Mouse (Mus musculus) heart, embryonic 15.5 days (tissue): Measurements from ENCODE around the gene Ogfod3. TPM values are rescaled to one million over a fixed set of nuclear protein-coding genes. Genes with fewer than 3 reads are reported as not detected.
A peak's percentile ranks its signal among the peaks of the same experiment; 100 is the strongest.

Experiments
- ATAC-seq: fragments of 200-750 bp; cut with Nextera tagmentation; replicated peaks from 2 replicates; pipeline ENCODE4 v1.8.0; 2017; ENCODE audit warnings: low read depth, moderate TSS enrichment; ENCODE audit not compliant: insufficient number of reproducible peaks, insufficient read depth, low FRiP score
- H3K27ac ChIP-seq: fragments of 300-500 bp; sonication (generic); 2 replicates; pipeline ENCODE4 v1.5.1; 2015; ENCODE audit warnings: mild to moderate bottlenecking, inconsistent platforms
- H3K27me3 ChIP-seq: fragments of 300-500 bp; sonication (generic); 2 replicates; pipeline ENCODE4 v1.6.1; 2015; ENCODE audit warnings: inconsistent platforms
- H3K36me3 ChIP-seq: fragments of 300-500 bp; sonication (generic); 2 replicates; pipeline ENCODE4 v1.6.1; 2015; ENCODE audit warnings: mild to moderate bottlenecking, inconsistent platforms
- H3K4me1 ChIP-seq: fragments of 300-500 bp; sonication (generic); replicated peaks from 2 replicates; pipeline ENCODE4 v1.6.1; 2015; ENCODE audit warnings: inconsistent platforms
- H3K4me2 ChIP-seq: fragments of 300-500 bp; sonication (generic); 2 replicates; pipeline ENCODE4 v1.6.1; 2015; ENCODE audit warnings: inconsistent platforms, mild to moderate bottlenecking, moderate library complexity
- H3K4me3 ChIP-seq: fragments of 300-500 bp; sonication (generic); 2 replicates; pipeline ENCODE4 v1.5.1; 2015; ENCODE audit warnings: mild to moderate bottlenecking, inconsistent platforms
- H3K9ac ChIP-seq: fragments of 300-500 bp; sonication (generic); 2 replicates; pipeline ENCODE4 v1.6.1; 2015; ENCODE audit warnings: mild to moderate bottlenecking, inconsistent platforms
- H3K9me3 ChIP-seq: fragments of 300-500 bp; sonication (generic); replicated peaks from 2 replicates; pipeline ENCODE4 v1.6.1; 2016; ENCODE audit warnings: inconsistent platforms
- WGBS: fragments of 180-500 bp; shearing (Covaris S2); methylation state at CpG from one replicate; pipeline ENCODE4 v1.1.7; 2015; ENCODE audit warnings: mixed read lengths; 5-methylcytosine and 5-hydroxymethylcytosine counted together
- polyA plus RNA-seq: library from polyadenylated mRNA; unstranded; fragments of >200 nt; fragmentation: Nextera tagmentation; extraction: Ambion mirVana; gene quantifications from 2 replicates; pipeline ENCODE4 v1.2.1, GENCODE M21; 2015

Gene Ogfod3
- polyA plus RNA-seq, 1 experiment from 2014 or later, result 26.4 TPM

- Histone ChIP-seq H3K27ac (no peak overlapping the region), H3K9me3 (no peaks in the 10 kb centered on the region), H3K9ac (no peak overlapping the region), H3K4me2 (no peak overlapping the region), H3K4me1 (no peaks in the 10 kb centered on the region), H3K4me3 (no peak overlapping the region), H3K27me3 (no peaks in the 10 kb centered on the region), H3K36me3 (no peaks in the 10 kb centered on the region)
- no peak for ATAC-seq
- WGBS, result 72% methylated on average over 3 of the region's 3 CpGs
Observed at GRCm38 (mm10) chr11:121193415-121193814, 11.1 kb downstream of the Ogfod3 start.

GRCm38 (mm10) chr11:121192742-121193141, 11.8 kb downstream of the Ogfod3 start:
- H3K27ac ChIP-seq, result no peak overlapping the region
- no peak for ATAC-seq
- no peaks in the 10 kb centered on the region for H3K36me3 ChIP-seq
- H3K4me3 ChIP-seq, result no peak overlapping the region
- H3K9ac ChIP-seq, result no peak overlapping the region
- no peaks in the 10 kb centered on the region for H3K9me3 ChIP-seq
- H3K4me2 ChIP-seq, result no peak overlapping the region
- H3K27me3 ChIP-seq, result no peaks in the 10 kb centered on the region
- WGBS, result 69% methylated on average over 2 of the region's 2 CpGs
- no peaks in the 10 kb centered on the region for H3K4me1 ChIP-seq

GRCm38 (mm10) chr11:121189681-121190080, 14.8 kb downstream of the Ogfod3 start:
- Histone ChIP-seq H3K36me3 (no peaks in the 10 kb centered on the region), H3K9ac (no peak overlapping the region), H3K27ac (no peak overlapping the region), H3K4me1 (no peaks in the 10 kb centered on the region), H3K27me3 (no peaks in the 10 kb centered on the region), H3K4me3 (no peak overlapping the region), H3K9me3 (no peaks in the 10 kb centered on the region), H3K4me2 (no peak overlapping the region)
- ATAC-seq, result no peak
- WGBS, result 63% methylated on average over 3 of the region's 3 CpGs

DNA sequence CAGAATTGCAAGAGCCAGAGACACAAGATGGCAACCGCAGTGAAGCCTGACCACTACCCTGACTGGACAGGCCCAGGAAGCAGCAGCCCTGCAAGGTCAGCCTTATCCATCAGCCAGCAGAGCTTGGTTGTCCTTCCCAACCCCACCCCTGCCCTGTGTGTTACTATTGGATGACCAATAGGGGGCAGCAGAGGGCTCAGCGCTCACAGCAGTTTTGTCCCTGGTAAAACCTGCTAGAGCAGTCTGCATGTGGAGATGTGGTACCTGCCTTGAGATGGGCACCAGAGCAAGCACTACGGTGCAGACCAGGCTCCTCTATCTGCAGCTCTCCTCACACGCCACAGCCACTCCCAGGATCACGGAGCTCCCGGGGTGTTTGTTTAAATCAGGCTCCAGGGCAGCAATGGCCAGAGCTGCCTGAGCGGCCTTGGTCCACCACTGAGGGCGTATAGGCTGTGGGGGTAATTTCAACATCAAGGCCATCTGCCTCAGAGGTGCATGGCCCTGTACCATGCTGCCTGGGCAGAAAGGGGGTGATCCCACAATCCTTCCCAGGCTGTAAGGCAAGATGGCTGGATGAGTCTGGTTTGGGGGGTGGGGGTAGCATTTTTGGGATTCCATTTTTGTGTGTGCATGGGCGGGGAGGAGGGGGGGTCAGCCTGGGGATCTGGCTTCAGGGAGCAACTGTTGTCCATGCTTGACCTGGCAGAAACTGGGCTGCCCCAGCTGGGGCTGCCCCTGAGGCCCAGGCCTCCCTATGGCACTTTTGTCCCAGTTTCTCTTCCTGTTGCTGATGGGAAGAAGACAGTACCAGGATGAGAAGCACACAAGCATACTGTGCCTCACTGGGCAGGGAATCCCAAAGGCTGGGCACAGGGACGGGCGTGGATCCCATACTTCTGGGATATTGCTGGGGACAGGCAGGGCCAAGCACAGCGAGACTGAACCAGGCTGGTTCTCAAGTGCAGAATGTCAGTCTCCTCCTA, 27.9 kb downstream of the Ogfod3 start:
- 55% methylated on average over 12 of the region's 12 CpGs for WGBS
- ATAC-seq, result peak; percentile 23; the same call in 1 of the 2 replicates
- H3K4me2 ChIP-seq, result no peak overlapping the region
- no peak overlapping the region for H3K9ac ChIP-seq
- no peak overlapping the region for H3K27ac ChIP-seq
- H3K4me3 ChIP-seq, result no peak overlapping the region
- no peaks in the 10 kb centered on the region for H3K9me3 ChIP-seq
- peaks cover 2% of the 10 kb centered on the region; the same call in 1 of the 2 replicates for H3K4me1 ChIP-seq
- no peaks in the 10 kb centered on the region for H3K27me3 ChIP-seq
- H3K36me3 ChIP-seq, result no peaks in the 10 kb centered on the region

GRCm38 (mm10) chr11:121174234-121174633, 30.3 kb downstream of the Ogfod3 start:
- Histone ChIP-seq H3K27ac (no peak overlapping the region), H3K4me1 (peaks cover 2% of the 10 kb centered on the region; the same call in 1 of the 2 replicates), H3K4me3 (no peak overlapping the region), H3K4me2 (no peak overlapping the region), H3K27me3 (no peaks in the 10 kb centered on the region), H3K36me3 (no peaks in the 10 kb centered on the region), H3K9me3 (no peaks in the 10 kb centered on the region), H3K9ac (no peak overlapping the region)
- no peak for ATAC-seq
- WGBS, result 61% methylated on average over 3 of the region's 3 CpGs

- Histone ChIP-seq H3K36me3 (no peaks in the 10 kb centered on the region), H3K27ac (no peak overlapping the region), H3K9ac (no peak overlapping the region), H3K4me2 (no peak overlapping the region), H3K4me1 (peaks cover 2% of the 10 kb centered on the region; the same call in 1 of the 2 replicates), H3K4me3 (no peak overlapping the region), H3K9me3 (no peaks in the 10 kb centered on the region), H3K27me3 (no peaks in the 10 kb centered on the region)
- ATAC-seq, result no peak
- WGBS, result 82% methylated on average over 5 of the region's 5 CpGs
Observed at GRCm38 (mm10) chr11:121173203-121173602, 31.3 kb downstream of the Ogfod3 start.

GRCm38 (mm10) chr11:121163751-121164150, 40.8 kb downstream of the Ogfod3 start:
- ATAC-seq, result no peak
- Histone ChIP-seq H3K4me3 (no peak overlapping the region), H3K27ac (no peak overlapping the region), H3K4me1 (no peaks in the 10 kb centered on the region), H3K27me3 (peaks cover 9% of the 10 kb centered on the region; the same call in 1 of the 2 replicates), H3K9ac (no peak overlapping the region), H3K4me2 (no peak overlapping the region), H3K36me3 (no peaks in the 10 kb centered on the region), H3K9me3 (no peaks in the 10 kb centered on the region)
- WGBS, result 78% methylated on average over 4 of the region's 4 CpGs

DNA sequence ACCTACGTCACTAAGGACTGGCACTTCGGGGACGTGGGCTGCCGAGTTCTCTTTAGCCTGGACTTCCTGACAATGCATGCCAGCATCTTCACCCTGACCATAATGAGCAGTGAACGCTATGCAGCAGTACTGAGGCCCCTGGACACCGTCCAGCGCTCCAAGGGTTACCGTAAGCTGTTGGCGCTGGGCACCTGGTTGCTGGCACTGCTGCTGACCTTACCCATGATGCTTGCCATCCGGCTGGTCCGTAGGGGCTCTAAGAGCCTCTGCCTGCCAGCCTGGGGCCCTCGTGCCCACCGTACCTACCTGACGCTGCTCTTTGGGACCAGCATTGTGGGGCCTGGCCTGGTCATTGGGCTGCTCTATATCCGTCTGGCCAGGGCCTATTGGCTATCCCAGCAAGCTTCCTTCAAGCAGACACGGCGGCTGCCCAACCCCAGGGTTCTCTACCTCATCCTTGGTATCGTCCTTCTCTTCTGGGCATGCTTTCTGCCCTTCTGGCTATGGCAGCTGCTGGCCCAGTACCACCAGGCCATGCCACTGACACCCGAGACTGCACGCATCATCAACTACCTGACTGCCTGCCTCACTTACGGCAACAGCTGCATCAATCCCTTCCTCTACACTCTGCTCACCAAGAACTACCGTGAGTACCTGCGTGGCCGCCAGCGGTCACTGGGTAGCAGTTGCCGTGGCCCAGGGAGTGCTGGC, 43.7 kb downstream of the Ogfod3 start:
- WGBS, result 89% methylated on average over 26 of the region's 26 CpGs
- Histone ChIP-seq H3K4me3 (no peak overlapping the region), H3K4me2 (no peak overlapping the region), H3K27me3 (peaks cover 34% of the 10 kb centered on the region), H3K27ac (no peak overlapping the region), H3K4me1 (peaks cover 11% of the 10 kb centered on the region), H3K9me3 (no peaks in the 10 kb centered on the region), H3K36me3 (no peaks in the 10 kb centered on the region), H3K9ac (no peak overlapping the region)
- ATAC-seq, result no peak

- H3K4me1 ChIP-seq, result peaks cover 12% of the 10 kb centered on the region
- no peaks in the 10 kb centered on the region for H3K9me3 ChIP-seq
- peaks cover 42% of the 10 kb centered on the region for H3K27me3 ChIP-seq
- no peaks in the 10 kb centered on the region for H3K36me3 ChIP-seq
- ATAC-seq, result no peak
- no peak within 1 kb of the TSS for H3K9ac ChIP-seq
- no peak within 1 kb of the TSS for H3K4me3 ChIP-seq
- H3K4me2 ChIP-seq, result no peak within 1 kb of the TSS
- 83% methylated on average over 5 of the region's 5 CpGs for WGBS
- H3K27ac ChIP-seq, result no peak within 1 kb of the TSS
Observed at GRCm38 (mm10) chr11:121159971-121160370, 44.5 kb downstream of the Ogfod3 start, which contains the start of gene Uts2r. Gene Uts2r, plus strand, starts transcription at chr11:121160271.

DNA sequence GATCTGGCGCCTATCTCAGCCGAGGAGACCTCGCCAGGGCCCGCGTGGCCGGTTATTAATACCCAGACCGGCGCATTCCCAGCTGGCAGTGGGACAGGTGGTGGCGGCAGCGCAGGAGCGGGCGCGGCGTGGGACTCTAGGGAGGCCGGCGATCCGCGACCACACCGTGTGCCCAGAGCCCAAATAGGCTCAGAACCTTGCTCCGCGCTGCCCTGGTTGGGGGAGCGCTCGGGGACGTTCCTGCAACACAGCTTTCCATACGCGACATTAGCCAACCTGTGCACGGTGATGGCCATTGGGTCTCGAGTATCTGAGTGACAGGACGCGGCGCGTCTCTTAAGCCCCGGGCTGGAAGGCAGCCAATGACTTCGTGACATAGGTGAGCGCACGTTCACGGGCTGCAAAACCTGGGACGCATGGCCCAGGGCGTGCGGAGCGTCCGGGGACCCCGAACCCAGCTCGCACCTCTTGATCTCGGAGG, 48.1 kb downstream of the Ogfod3 start:
- H3K4me1 ChIP-seq, result peaks cover 12% of the 10 kb centered on the region
- H3K9me3 ChIP-seq, result no peaks in the 10 kb centered on the region
- no peak overlapping the region for H3K27ac ChIP-seq
- H3K9ac ChIP-seq, result peak overlapping the region; percentile 42; the same call in 1 of the 2 replicates
- ATAC-seq, result no peak
- peak overlapping the region; percentile 42 for H3K4me3 ChIP-seq
- H3K36me3 ChIP-seq, result no peaks in the 10 kb centered on the region
- under 1% methylated on average over 45 of the region's 45 CpGs for WGBS
- peak overlapping the region; percentile 82 for H3K4me2 ChIP-seq
- H3K27me3 ChIP-seq, result peaks cover 57% of the 10 kb centered on the region

- H3K4me1 ChIP-seq, result peaks cover 12% of the 10 kb centered on the region
- no peak overlapping the region for H3K27ac ChIP-seq
- H3K27me3 ChIP-seq, result peaks cover 48% of the 10 kb centered on the region
- 43% methylated on average over 4 of the region's 4 CpGs for WGBS
- H3K4me2 ChIP-seq, result no peak overlapping the region
- H3K9me3 ChIP-seq, result no peaks in the 10 kb centered on the region
- H3K9ac ChIP-seq, result no peak overlapping the region
- no peaks in the 10 kb centered on the region for H3K36me3 ChIP-seq
- no peak overlapping the region for H3K4me3 ChIP-seq
- no peak for ATAC-seq
Observed at GRCm38 (mm10) chr11:121154203-121154602, 50.3 kb downstream of the Ogfod3 start.
